Mouse (Mus musculus) urinary bladder, postnatal 0 days (tissue): ENCODE results near the gene Vmn1r126. TPM values are rescaled to one million over a fixed set of nuclear protein-coding genes. Genes with fewer than 3 reads are reported as not detected.

ENCODE experiments used
- polyA plus RNA-seq: library from polyadenylated mRNA; unstranded; fragments of >200 nt; fragmentation: Nextera tagmentation; extraction: Ambion mirVana; gene quantifications from 2 replicates; pipeline ENCODE4 v1.2.1, GENCODE M21; 2015

Gene Vmn1r126
- not detected in 2 replicates for polyA plus RNA-seq

GRCm38 (mm10) chr7:21301367-21301766 is at the start of gene Vmn1r126:
TSS of gene Vmn1r126 (minus strand) at chr7:21301467.

GRCm38 (mm10) chr7:21349073-21349472 is 47.8 kb upstream of the Vmn1r126 start, which contains the start of gene Vmn1r128:
TSS of gene Vmn1r128 (plus strand) at chr7:21349373.

GRCm38 (mm10) chr7:21319761-21320160 is 18.5 kb upstream of the Vmn1r126 start, which contains the start of gene Vmn1r127:
TSS of gene Vmn1r127 (minus strand) at chr7:21319861.

GRCm38 (mm10) chr7:21271879-21272278 is 29.4 kb downstream of the Vmn1r126 start, which contains the start of gene Vmn1r125:
TSS of gene Vmn1r125 (plus strand) at chr7:21272179.

DNA sequence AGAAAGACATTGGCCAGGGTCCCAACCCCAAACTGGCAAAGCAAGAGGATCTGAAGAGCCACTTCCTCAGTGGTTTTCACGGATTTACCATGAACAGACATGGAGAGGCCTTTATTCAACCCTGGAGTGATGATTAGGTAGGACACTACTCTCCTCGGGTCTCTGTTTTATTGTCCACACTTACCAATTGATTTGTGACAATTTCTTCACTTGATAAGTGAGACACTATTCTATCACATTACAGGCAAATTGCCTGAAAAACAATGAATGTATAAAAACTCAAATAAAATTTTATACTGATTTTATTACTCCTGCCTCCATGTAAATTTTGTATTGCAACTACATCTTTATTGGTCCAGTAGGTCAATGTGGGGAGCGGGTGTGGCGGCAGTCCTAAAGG is 40.8 kb downstream of the Vmn1r126 start, which contains the start of gene Vmn1r124:
TSS of gene Vmn1r124 (minus strand) at position 101 of the 400 bp plus-strand sequence.

Other genes starting within 250 kb of the Vmn1r126 start
- not detected in 2 replicates for gene Vmn1r120, start 247.7 kb downstream of the Vmn1r126 start, polyA plus RNA-seq
- gene Vmn1r121, start 203.0 kb downstream of the Vmn1r126 start, polyA plus RNA-seq: not detected in 2 replicates
- gene Vmn1r122, start 167.3 kb downstream of the Vmn1r126 start, polyA plus RNA-seq: not detected in 2 replicates
- gene Vmn1r123, start 139.3 kb downstream of the Vmn1r126 start, polyA plus RNA-seq: not detected in 2 replicates
- gene Gm5157, start 111.0 kb downstream of the Vmn1r126 start, polyA plus RNA-seq: not detected in 2 replicates
- gene Vmn1r124, start 40.9 kb downstream of the Vmn1r126 start, polyA plus RNA-seq: not detected in 2 replicates
- gene Vmn1r125, start 29.3 kb downstream of the Vmn1r126 start, polyA plus RNA-seq: not detected in 2 replicates
- not detected in 2 replicates for gene Vmn1r127, start 18.4 kb upstream of the Vmn1r126 start, polyA plus RNA-seq
- gene Vmn1r128, start 47.9 kb upstream of the Vmn1r126 start, polyA plus RNA-seq: not detected in 2 replicates
- gene Vmn1r129, start 59.8 kb upstream of the Vmn1r126 start, polyA plus RNA-seq: not detected in 2 replicates
- gene Gm6882, start 131.3 kb upstream of the Vmn1r126 start, polyA plus RNA-seq: not detected in 2 replicates
- not detected in 2 replicates for gene Vmn1r130, start 210.3 kb upstream of the Vmn1r126 start, polyA plus RNA-seq
- not detected in 2 replicates for gene Vmn1r131, start 244.6 kb upstream of the Vmn1r126 start, polyA plus RNA-seq